Mouse (Mus musculus) macrophage (primary cell): ENCODE data around the gene Myoc. TPM values are rescaled to one million over a fixed set of nuclear protein-coding genes. Genes with fewer than 3 reads are reported as not detected.
"Not testable (repeated sequence)": the region's sequence is repeated elsewhere in the genome, so short reads cannot be mapped to it uniquely, and the experiment has no call there.

Source experiments
- H3K27ac ChIP-seq: fragments of 350-480 bp; formaldehyde crosslinking; 2 replicates; pipeline ENCODE4 v1.9.0; 2021
- H3K36me3 ChIP-seq: fragments of 350-480 bp; formaldehyde crosslinking; 2 replicates; pipeline ENCODE4 v1.9.0; 2021; ENCODE audit errors: inconsistent target
- H3K4me3 ChIP-seq: fragments of 350-480 bp; formaldehyde crosslinking; 2 replicates; pipeline ENCODE4 v1.9.0; 2021; ENCODE audit errors: inconsistent target
- H3K79me2 ChIP-seq: fragments of 350-480 bp; formaldehyde crosslinking; 2 replicates; pipeline ENCODE4 v1.9.0; 2021; ENCODE audit errors: inconsistent target
- WGBS: methylation state at CpG from one replicate; pipeline ENCODE4 v1.1.7; 2026; ENCODE audit warnings: inconsistent platforms; ENCODE audit not compliant: missing documents; 5-methylcytosine and 5-hydroxymethylcytosine counted together
- polyA plus RNA-seq: library from polyadenylated mRNA; stranded (reverse); fragments of 250-400 nt; gene quantifications from 3 replicates; pipeline ENCODE4 v1.2.4, GENCODE M21; 2018; ENCODE audit warnings: inconsistent platforms
- total RNA-seq, 78 experiments: library from RNA; depleted of rRNA; stranded (reverse); fragments of 250-400 nt; gene quantifications; 1 replicate in 9 of 78; 2 replicates in 24 of 78; 3 replicates in 43 of 78; 4 replicates in 2 of 78; pipeline ENCODE4 v1.2.4; 2018; ENCODE audit warnings: inconsistent platforms in 56 of 78

Myoc gene
- total RNA-seq (2018; cell fraction: chromatin; rRNA removed) = under 1 TPM in 1 of 26 experiments, not detected in 25; 0.40 TPM
- not detected for total RNA-seq (2018; cell fraction: cytosol; rRNA removed)
- total RNA-seq (2018; cell fraction: nucleus; rRNA removed) = not detected
- polyA plus RNA-seq = not detected in 3 replicates

DNA sequence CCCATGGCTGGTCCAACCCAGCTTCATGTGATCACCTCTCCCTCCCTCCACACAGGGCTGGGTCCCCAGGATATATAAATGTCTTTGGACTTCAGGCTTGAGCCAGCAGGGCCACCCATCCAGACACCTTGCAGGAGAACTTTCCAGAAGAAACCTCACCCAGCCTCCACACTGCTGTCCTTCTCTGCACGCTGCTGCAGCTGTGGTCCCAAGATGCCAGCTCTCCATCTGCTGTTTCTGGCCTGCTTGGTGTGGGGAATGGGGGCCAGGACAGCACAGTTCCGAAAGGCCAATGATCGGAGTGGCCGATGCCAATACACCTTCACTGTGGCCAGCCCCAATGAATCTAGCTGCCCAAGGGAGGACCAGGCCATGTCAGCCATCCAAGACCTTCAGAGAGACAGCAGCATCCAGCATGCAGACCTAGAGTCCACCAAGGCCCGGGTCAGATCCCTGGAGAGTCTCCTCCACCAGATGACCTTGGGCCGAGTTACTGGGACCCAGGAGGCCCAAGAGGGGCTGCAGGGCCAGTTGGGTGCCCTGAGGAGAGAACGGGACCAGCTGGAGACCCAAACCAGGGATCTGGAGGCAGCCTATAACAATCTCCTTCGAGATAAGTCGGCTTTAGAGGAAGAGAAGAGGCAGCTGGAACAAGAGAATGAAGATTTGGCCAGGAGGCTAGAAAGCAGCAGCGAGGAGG, at the start of gene Myoc:
Myoc (plus strand) TSS at position 105 of the 700 bp plus-strand sequence.
- no peak within 1 kb of the TSS for H3K27ac ChIP-seq
- WGBS = 88% methylated on average over 10 of the region's 10 CpGs
- no peaks in the 10 kb centered on the region for H3K36me3 ChIP-seq
- no peaks in the 10 kb centered on the region for H3K79me2 ChIP-seq
- no peak within 1 kb of the TSS for H3K4me3 ChIP-seq

DNA sequence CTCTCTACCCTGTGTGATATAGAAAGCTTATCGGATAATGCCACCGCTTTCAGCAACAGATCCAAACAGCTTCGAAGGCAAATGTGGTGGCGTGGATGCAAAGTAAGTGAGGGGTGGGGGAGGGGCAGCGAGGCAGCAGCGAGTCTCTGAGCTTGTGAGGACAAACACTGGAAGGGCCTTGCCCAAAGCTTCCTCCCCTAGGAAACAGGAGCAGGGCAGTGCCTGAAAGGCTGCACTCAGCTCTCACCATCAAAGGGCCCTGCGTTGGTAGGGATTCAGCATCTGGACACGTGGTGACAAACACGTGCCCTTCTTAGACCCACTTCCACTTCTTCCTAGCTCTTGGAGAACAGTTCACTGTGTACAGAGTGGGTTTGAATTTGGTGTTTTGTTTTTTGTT, 49.5 kb upstream of the Myoc start:
- H3K79me2 ChIP-seq = no peaks in the 10 kb centered on the region
- H3K27ac ChIP-seq = no peak overlapping the region
- 95% methylated on average over 9 of the region's 9 CpGs for WGBS
- H3K4me3 ChIP-seq = no peak overlapping the region
- H3K36me3 ChIP-seq = peaks cover 50% of the 10 kb centered on the region

DNA sequence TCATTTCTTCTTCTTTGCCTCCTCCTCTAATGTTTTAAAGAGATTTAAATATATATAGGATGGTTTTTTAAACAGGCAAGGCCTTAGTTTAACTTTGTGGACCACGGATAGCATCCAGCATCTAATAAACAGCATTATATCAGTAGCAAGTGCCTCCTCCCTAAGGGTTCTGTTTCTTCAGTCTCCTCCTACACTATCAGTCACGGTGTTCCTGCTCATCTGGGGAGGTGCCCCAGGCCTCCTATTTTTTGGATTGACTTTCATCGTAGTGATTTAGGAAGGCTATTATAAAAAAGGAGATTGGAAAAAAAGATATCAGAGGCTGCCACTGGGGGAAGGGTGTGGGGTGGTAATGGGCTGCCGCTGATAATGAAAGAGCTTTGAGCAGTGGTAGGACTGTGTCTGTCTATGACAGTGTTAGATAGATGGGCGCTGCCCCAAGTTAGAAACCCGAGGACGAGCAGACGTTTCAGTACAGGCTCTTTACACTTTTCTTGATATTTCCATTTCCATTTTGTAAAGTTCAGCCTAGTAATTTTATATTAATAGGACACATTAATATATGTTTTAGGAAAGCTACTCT, 48.4 kb upstream of the Myoc start:
- H3K27ac ChIP-seq = no peak overlapping the region
- H3K79me2 ChIP-seq = no peaks in the 10 kb centered on the region
- peaks cover 50% of the 10 kb centered on the region for H3K36me3 ChIP-seq
- no peak overlapping the region for H3K4me3 ChIP-seq
- 93% methylated on average over 8 of the region's 8 CpGs for WGBS

DNA sequence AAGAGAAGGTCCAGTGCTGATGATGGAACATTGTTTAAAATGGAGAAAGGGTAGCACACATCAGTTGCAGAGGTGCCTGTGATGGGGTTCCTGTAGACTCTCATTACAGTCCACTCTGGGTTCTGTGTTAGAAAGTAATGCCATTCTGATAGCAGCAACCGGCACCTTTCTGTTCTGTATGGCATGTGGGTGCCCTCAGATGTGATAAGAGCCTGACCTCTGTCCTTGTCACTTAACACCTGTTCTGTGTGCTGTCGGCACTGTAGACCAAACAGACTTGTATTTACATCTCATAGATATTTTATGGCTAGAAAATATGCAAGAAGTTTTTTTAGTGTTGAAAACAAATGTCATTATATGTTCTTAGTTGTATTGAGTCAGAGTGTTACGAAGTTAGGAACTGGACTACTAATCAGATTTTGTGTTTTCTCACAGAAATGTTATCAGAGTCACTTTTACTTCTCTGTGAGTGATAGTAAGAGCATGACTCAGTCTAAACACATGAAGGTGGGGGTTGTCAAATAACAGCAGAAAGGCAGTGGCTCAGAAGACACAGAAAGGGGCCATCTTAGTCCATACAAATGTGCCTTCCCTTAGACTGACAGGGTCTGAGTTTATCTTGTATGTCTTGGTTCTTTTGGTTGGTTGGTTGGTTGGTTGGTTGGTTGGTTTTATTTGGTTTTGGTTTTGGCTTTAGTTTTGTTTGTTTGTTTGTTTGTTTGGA, 41.4 kb upstream of the Myoc start:
- WGBS = 96% methylated on average over 3 of the region's 3 CpGs
- Histone ChIP-seq H3K4me3 (no peak overlapping the region), H3K27ac (no peak overlapping the region), H3K79me2 (no peaks in the 10 kb centered on the region), H3K36me3 (peaks cover 73% of the 10 kb centered on the region)

DNA sequence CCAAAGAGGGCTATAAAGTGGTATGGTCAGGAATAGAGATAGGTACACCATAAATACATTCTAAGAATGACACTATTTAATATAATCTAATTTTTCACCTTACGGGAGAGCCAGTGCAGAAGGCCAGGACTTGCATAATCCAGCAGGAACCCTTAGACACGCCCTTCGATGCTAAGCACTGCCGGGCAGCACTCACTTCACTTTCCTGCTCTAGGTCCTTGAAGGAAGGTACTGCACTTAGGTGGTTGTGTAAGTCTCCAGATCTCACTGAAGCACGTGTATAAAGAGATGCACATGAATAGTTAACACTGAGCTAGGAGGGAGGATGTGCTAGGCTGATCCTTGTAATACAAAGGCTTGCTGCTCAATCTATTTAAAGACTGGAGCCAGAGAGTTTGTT, 39.3 kb upstream of the Myoc start:
- H3K36me3 ChIP-seq = peaks cover 58% of the 10 kb centered on the region
- H3K79me2 ChIP-seq = no peaks in the 10 kb centered on the region
- no peak overlapping the region for H3K4me3 ChIP-seq
- H3K27ac ChIP-seq = no peak overlapping the region
- WGBS = 95% methylated on average over 5 of the region's 5 CpGs

DNA sequence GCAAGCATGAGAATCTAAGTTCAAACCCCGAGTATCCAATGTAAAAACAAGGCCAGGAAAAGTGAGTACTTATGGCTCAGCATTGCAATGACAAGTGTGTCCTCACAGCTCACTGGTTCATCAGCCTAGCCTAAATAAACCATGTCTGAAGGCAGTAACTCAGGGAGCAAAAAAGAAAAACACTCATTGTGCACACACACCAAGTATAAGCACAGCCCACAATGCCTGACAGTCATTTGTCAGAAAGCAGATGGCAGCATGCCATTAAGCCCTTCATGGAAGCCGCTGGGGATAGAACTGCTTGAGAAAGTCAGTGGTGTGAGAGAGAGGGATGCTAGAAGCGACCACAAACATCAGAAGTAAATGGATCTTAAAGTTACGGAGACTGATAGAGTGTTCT, 37.7 kb upstream of the Myoc start:
- Histone ChIP-seq H3K36me3 (peaks cover 50% of the 10 kb centered on the region), H3K79me2 (no peaks in the 10 kb centered on the region), H3K4me3 (no peak overlapping the region), H3K27ac (no peak overlapping the region)
- WGBS = 92% methylated on average over 4 of the region's 4 CpGs

DNA sequence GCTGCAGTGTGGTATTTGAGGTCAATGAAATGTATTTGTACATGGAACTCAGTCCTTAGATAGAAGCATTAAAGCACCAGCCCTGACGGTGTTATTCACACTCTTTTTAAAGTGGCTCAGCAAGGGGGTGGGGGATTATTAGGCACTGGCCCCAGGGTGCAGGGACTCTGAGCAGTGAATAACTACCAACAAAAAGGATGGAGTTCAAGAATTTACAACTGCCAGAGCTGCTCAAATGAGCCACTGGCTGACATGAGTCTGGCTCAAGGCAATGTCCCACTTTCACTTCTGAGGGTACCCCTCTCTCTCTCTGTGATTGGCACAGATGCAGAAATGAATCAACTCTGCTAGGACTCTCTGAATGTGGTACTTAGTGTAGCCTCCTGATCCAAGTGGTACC, 30.8 kb upstream of the Myoc start:
- Histone ChIP-seq H3K79me2 (no peaks in the 10 kb centered on the region), H3K27ac (no peak overlapping the region), H3K36me3 (no peaks in the 10 kb centered on the region), H3K4me3 (no peak overlapping the region)
- WGBS = 50% methylated on average over 1 of the region's 1 CpGs

DNA sequence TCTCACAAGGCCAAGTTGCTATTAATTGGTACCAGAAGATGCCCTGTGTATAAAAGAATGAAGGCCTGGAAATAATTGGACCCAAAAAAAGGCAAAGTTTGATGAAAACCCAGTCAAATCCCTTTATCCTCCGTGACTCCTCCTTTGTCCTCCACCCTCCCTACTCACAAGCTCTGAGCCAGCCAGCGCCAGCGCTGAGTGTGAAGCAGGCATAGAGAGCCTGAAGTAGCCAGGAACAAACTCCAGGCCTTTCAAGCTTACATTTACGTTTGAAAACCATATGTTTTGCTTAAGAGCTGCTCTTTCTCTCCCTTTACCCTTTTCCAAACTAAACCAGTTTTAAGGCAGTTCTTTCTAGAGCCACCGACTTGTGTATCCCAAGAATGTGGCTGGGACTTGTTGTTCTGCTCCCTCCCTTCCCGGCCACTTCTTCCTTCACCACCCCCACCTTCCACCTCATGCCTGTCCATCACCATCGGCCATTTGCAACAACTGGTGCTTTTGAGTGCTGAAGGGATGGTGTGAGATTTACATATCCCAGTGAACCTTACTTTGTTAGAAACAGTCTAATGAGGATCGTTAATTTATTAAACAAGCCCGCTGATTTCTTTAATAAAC, 29.2 kb upstream of the Myoc start:
- WGBS = 71% methylated on average over 9 of the region's 9 CpGs
- Histone ChIP-seq H3K27ac (no peak overlapping the region), H3K79me2 (no peaks in the 10 kb centered on the region), H3K36me3 (no peaks in the 10 kb centered on the region), H3K4me3 (no peak overlapping the region)

DNA sequence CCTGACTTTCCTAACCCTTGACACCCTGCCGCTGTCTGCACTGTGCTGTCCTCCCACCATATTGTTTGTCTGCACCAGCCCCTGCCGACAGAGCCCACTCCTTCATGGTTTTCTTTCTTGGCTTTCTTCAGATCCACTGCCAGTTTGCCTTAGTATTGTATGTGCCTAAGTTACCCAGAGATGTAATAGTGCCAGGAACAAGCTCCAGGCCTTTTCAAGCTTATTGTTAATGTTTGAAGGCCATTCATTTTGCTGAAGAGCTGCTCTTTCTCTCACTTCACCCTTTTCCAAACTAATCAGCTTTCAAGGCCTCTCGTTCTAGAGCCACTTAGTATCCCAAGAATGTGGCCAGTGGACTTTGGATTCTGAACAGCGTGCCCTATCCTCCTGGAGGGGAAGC, 27.8 kb upstream of the Myoc start:
- Histone ChIP-seq H3K4me3 (no peak overlapping the region), H3K27ac (no peak overlapping the region), H3K79me2 (no peaks in the 10 kb centered on the region), H3K36me3 (no peaks in the 10 kb centered on the region)
- WGBS = 96% methylated on average over 4 of the region's 4 CpGs

DNA sequence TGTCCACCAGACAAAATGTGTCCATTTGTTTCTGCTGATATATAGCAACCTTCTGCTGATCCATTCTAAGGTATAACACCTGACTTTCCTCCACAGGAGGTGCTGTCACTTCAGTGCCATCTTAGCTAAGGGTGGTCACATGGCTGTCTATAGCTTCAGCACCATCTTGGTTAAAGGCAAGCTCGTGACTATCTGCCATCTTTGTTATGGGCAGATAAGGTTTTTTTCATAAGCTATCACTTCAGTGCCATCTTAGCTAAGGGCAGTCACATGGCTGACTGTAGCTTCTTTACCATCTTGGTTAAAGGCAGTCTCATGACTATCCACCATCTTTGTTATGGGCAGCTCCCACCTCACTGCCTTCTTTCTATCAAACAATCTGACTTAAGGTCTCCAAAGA, 23.4 kb upstream of the Myoc start:
- 88% methylated on average over 1 of the region's 1 CpGs for WGBS

DNA sequence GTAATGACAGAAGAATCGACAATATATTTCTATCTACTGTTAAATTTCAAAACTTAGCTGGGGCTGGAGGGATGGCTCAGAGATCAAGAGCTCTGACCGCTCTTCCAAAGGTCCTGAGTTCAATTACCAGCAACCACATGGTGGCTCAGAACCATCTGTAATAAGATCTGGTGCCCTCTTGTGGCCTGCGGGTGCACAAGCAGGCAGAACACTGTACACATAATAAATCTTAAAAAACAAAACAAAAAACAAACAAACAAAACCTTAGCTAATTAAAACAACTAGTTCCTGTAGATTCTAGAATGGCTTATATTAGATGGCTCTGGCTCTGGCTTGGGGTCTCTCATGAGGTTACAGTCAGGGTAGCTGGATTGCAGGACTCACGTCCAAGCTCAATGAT, 18.5 kb upstream of the Myoc start:
- Histone ChIP-seq H3K79me2 (no peaks in the 10 kb centered on the region), H3K4me3 (no peak overlapping the region), H3K27ac (no peak overlapping the region), H3K36me3 (no peaks in the 10 kb centered on the region)
- WGBS = 75% methylated on average over 4 of the region's 4 CpGs

More for the DNA sequence above, 23.4 kb upstream of the Myoc start:
- H3K79me2 ChIP-seq = no peaks in the 10 kb centered on the region
- H3K27ac ChIP-seq = no peak overlapping the region
- no peak overlapping the region for H3K4me3 ChIP-seq
- no peaks in the 10 kb centered on the region for H3K36me3 ChIP-seq

DNA sequence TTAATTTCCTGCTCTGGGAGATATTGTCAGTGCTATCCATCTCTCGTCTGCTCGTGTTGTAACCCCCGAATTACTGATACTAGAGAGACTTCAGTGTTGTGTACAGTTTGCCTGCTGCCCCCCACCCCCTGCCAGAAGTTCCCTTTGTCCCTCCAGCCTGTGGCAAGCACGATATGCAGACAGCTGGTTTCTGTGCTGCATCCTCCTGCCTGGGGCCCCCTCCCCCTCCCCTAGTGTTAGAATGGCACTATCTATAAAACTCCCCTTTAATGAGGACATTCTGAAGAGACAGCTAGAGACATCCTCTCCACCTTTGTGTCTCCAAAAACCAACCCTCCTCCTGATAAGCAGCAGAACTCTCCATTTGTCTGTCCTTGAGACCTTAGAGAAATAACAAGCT, 15.1 kb upstream of the Myoc start:
- 75% methylated on average over 4 of the region's 4 CpGs for WGBS
- Histone ChIP-seq H3K36me3 (no peaks in the 10 kb centered on the region), H3K4me3 (no peak overlapping the region), H3K79me2 (no peaks in the 10 kb centered on the region), H3K27ac (no peak overlapping the region)

DNA sequence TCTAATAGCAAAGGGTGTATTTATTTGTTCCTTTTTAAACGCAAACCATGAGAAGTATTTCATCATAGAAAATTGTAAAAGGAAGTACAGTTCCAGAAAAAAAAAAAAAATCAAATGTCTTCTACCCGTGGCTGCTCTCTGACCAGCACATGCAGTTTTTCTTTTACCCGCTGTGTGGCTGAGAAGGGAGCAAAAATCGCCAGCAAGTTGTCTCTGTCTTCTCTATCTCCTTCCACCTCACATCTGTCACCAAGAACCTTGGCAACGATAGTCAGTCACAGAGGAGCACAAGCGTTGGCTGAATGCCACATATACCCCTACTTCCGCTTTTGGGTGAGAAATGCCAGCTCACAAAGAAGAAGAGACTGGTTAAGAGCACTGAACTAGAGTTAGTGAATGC, 13.7 kb upstream of the Myoc start:
- Histone ChIP-seq H3K4me3 (peak overlapping the region; percentile 2; the same call in 1 of the 2 replicates), H3K27ac (peak overlapping the region; percentile 54), H3K36me3 (no peaks in the 10 kb centered on the region), H3K79me2 (no peaks in the 10 kb centered on the region)
- WGBS = 2% methylated on average over 7 of the region's 7 CpGs

DNA sequence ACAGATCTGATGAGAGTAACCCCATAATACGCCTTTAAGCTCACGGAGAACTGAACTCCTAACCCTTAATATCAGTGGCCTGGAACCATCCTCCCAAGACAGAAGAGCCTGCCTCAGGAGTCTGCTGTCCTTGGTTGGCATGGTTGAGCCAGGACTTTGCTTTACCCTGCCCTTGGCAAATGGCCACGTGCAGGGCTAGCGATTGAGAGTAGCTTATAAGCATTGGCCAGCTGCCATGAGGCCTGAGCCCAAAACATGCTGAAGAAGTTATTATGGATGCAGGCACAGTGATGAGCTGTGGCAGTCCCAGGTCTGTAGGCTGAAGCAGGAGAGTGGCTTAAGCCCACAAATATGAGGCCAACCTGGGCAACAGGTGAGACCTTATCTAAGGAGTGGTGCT, 11.1 kb upstream of the Myoc start:
- WGBS = 63% methylated on average over 4 of the region's 4 CpGs

DNA sequence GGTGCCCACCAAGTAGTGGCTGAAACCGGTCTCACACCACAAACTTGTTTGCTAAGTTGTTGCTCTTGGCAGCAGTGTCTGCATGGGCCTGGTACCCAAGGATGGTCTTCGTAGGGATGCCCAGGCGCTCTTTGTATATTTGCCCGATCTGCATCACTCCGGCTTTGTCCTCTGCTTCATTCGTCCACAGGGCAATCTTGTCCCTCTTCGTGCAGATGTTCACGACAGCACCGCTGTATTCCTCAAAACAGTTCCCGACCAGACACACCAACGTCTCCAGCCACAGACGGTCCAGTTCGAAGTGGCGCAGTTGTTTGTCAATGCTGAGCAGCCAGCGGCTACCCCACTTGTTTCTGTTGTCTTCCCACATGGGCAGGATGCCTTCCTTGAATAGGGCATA, 10.6 kb upstream of the Myoc start:
- H3K4me3 ChIP-seq, H3K36me3 ChIP-seq, H3K27ac ChIP-seq, H3K79me2 ChIP-seq: not testable (repeated sequence)
- WGBS = 93% methylated on average over 14 of the region's 15 CpGs

More for the DNA sequence above, 11.1 kb upstream of the Myoc start:
- not testable (repeated sequence) for H3K4me3 ChIP-seq, H3K36me3 ChIP-seq, H3K27ac ChIP-seq, H3K79me2 ChIP-seq
